Mouse (Mus musculus) right cerebral cortex, postnatal 25 days (tissue): ENCODE results near the gene Ly6g5b.

Source experiments
- DNase-seq: peaks from one replicate; pipeline ENCODE4 v3.0.0; 2022

Gene Ly6g5b

GRCm38 (mm10) chr17:35104754-35105153 lies 10.5 kb downstream of the Ly6g5b start:
- no peak for DNase-seq

DNA sequence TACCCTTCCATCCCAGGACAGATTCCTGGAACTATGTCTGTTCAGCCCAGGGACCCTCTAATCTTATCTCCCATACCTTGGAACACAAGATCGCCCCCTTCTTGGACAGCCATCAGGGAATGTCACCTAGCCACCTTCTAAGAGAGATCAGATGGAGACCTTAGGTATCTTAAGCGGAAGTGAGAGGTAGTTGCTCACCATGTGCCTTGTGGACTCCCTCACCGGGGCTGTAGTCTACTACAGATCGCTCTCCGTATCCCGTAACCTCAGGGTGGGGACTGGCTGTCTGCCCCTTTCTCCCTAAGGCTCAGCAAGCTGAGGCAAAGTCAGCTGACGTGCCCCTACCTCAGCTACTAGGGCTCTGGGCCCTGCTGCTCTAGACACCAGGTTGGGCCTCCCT lies 11.1 kb downstream of the Ly6g5b start:
- no peak for DNase-seq

- DNase-seq, result no peak
These were observed 12.0 kb downstream of the Ly6g5b start for GRCm38 (mm10) chr17:35103221-35103690.

- no peak for DNase-seq
These were observed 12.9 kb downstream of the Ly6g5b start for GRCm38 (mm10) chr17:35102299-35102698.

GRCm38 (mm10) chr17:35101161-35101560 lies 14.1 kb downstream of the Ly6g5b start:
- DNase-seq, result no peak

GRCm38 (mm10) chr17:35100196-35100765 lies 14.9 kb downstream of the Ly6g5b start:
- no peak for DNase-seq

DNA sequence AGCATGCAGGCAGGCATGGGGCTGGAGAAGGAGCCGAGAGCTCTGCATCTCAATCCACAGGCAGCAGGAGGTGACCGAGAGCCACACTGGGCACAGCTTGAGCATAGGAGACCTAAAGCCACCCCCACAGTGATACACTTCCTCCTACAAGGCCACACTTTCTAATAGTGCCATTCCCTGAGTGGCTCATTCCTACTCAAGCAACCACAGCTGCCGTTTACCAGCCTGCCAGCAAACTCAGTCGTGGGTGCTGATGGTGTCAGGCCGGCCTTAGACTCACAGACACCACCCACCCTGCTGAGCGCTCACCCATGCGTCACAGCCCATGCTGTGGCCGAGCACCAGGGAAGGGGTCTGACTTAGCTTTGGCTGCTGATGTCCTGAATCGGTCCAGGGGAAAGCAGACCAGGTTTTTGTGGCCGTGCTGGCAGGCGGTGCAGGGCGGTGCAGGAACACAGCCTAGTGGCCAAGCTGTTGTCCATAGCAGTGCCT lies 18.0 kb downstream of the Ly6g5b start:
- DNase-seq, result peak; percentile 60

GRCm38 (mm10) chr17:35096597-35096996 lies 18.6 kb downstream of the Ly6g5b start:
- DNase-seq, result no peak

DNA sequence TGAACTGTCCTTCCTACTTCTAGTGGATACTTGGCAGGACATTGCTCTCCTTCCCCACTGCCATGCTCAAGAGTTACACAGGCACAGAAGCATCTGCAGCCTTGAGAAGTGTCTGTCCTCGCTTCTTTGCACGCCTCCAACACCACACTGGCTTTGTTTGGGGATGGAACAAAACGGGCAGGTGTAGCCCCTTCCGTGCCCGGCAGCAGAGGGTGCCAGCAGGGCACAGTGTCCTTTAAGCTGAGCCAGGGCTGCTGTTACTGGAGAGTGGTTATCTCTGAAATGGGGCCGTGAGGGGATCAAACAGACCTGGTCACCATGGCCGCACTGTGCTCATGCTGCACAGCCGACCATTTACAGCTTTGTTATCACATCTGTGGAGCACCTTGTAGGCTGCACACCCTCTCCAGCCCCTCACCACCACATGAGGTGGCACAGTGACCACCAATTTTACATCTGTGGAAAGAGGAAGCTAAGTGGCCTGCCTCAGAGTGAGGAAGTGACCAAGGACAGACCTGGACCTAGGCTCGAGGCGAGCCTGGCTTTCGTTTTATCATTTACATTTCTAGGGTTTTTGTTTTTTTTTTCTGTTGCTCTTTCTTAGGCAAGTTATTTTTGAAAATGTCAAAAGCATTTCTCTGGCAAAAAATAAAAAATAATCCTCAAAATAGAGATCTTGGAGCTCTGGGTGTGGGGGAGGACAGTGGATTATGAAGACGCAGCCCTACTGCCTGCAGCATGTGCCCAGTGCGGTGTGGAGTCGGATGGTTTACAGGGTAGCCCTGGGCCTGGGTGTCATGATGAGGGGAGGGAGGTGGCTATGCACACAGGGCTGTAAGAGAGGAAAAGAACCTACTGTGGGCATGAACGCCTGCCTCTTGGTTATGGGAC lies 20.5 kb downstream of the Ly6g5b start:
- no peak for DNase-seq

- no peak for DNase-seq
These were observed 22.6 kb downstream of the Ly6g5b start for GRCm38 (mm10) chr17:35092403-35093198.

GRCm38 (mm10) chr17:35090166-35090932 lies 24.9 kb downstream of the Ly6g5b start:
- DNase-seq, result no peak

DNA sequence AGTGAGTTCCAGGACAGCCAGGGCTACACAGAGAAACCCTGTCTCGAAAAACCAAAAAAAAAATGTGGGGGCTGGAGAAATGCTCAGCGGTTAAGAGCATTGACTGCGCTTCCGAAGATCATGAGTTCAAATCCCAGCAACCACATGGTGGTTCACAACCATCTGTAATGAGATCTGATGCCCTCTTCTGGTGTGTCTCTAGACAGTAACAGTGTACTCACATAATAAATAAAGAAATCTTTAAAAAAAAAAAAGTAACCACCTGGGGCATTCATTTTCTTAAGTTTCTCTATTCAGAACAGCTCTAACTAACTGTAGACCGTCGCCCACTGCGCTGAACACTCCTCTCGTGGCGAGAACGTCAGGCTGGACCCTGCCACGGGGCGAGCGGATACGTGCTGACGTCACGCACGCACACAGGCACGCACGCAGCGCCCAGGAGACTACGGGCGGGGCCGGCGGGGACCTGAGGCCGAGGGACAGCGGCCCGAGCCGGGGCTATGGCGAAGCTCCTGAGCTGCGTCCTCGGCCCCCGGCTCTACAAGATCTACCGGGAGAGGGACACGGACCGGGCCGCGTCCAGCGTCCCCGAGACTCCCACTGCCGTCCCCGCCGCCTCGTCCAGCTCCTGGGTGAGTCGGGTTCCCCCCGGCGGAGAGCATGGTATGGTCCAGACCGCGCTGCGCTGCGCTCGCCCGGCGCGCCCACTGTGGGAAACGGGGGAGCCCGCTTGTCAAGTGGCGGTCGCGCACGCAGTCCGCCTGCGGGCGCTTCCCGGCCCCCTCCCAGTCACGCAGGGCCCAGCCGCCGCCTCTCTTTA lies 26.2 kb downstream of the Ly6g5b start, which contains the start of gene Abhd16a:
TSS of gene Abhd16a (plus strand) at position 439 of the 820 bp plus-strand sequence.
- DNase-seq, result peak; percentile 97

GRCm38 (mm10) chr17:35088151-35088550 lies 27.1 kb downstream of the Ly6g5b start:
- no peak for DNase-seq

DNA sequence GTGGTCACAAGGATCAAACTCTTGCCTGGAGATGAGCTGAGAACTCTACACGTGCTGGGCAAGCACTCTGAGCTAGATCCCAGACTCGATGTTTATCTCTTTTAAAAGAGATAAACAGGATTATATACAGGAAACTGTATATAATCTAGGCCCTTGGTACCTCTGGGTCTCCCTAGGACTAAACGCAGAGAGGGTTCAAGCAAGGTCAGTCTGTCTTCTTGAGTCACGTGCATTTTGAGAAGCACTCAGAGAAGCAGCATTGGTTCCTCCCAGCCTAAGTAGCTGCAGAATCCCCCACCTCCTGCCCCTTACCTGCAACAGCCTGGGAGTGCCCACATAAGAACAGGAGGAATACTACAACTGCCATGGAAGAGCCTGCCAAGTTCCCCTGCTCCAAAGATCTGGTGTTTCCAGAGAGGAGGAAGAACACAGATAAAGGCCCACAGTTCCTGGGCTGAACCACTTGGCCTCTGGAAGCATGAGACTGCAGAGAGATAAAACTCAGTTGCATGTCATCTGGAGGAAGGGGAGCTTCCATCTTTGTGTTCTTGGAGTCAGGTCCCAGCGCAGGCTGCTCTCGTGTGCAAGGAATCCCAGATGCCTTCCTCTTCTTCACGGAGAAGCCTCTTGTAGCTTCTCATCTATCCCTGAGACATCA lies 29.9 kb downstream of the Ly6g5b start, which contains the start of gene Ly6g6f:
TSS of gene Ly6g6f (minus strand) at position 403 of the 658 bp plus-strand sequence.
- no peak for DNase-seq

- no peak for DNase-seq
These were observed 31.2 kb downstream of the Ly6g5b start for GRCm38 (mm10) chr17:35083929-35084497.

GRCm38 (mm10) chr17:35082841-35083576 lies 32.2 kb downstream of the Ly6g5b start:
- no peak for DNase-seq

- no peak for DNase-seq
These were observed 34.5 kb downstream of the Ly6g5b start for GRCm38 (mm10) chr17:35080710-35081109.

- DNase-seq, result no peak
These were observed 35.0 kb downstream of the Ly6g5b start for GRCm38 (mm10) chr17:35080248-35080647.

DNA sequence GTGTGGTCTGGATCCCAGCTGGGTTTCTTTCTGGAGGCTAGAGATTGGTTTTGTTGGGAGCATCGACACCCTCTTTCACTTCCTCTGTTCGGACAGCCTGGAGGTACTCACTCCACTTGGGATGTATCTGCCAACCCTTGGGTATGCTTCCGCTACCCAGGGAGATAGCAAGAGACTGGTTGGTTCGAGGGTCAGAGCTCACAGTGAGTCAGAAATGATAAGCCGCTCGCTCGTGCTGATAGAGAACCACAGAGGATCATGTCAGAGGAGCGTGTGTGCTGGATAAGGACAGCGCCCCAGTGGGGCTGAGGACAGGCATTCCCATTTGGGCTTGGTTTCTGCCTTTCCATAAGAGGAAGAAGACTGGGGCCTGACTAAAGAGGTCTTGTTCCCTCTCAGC lies 35.5 kb downstream of the Ly6g5b start:
- DNase-seq, result no peak

DNA sequence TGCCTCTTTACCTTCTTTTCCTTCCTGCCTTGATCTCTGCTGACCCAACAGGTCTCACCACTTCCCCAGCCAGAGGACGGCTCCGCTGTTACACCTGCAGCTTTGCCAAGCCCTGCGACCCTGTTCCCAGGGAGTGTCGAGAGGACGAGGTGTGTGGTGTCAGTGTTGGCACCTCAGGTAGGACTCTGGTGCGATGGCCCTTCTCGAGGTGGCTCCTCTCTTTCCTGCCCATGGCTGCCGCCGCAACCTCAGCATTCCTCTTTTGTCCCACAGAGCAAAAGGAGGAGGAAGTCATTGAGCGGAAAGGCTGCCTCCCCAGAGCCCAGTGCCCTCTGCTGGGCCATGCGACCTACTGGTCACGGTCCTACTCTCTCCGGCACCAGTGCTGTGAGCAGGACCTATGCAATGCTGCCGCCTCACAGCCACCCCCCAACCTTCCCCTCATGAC lies 37.4 kb downstream of the Ly6g5b start, which contains the start of gene Ly6g6d:
TSS of gene Ly6g6d (minus strand) at position 280 of the 448 bp plus-strand sequence.
- no peak for DNase-seq
